Mouse (Mus musculus) kidney, embryonic 16.5 days (tissue): ENCODE results near the gene Gm8922. TPM values are rescaled to one million over a fixed set of nuclear protein-coding genes. Genes with fewer than 3 reads are reported as not detected.
"Not testable (repeated sequence)": the region's sequence is repeated elsewhere in the genome, so short reads cannot be mapped to it uniquely, and the experiment has no call there.

Source experiments
- ATAC-seq: fragments of 200-750 bp; cut with Nextera tagmentation; 2 replicates; pipeline ENCODE4 v1.8.0; 2017; ENCODE audit warnings: moderate TSS enrichment; ENCODE audit not compliant: low FRiP score, low TSS enrichment
- H3K27ac ChIP-seq: fragments of 300-500 bp; sonication (generic); 2 replicates; pipeline ENCODE4 v1.5.1; 2014; ENCODE audit warnings: low read length
- H3K27me3 ChIP-seq: fragments of 300-500 bp; sonication (generic); 2 replicates; pipeline ENCODE4 v1.6.1; 2014; ENCODE audit warnings: low read length, control low read depth, mixed read lengths; ENCODE audit not compliant: insufficient read depth
- H3K36me3 ChIP-seq: fragments of 300-500 bp; sonication (generic); 2 replicates; pipeline ENCODE4 v1.6.1; 2014; ENCODE audit warnings: low read length, control low read depth, mixed read lengths; ENCODE audit not compliant: insufficient read depth
- H3K4me1 ChIP-seq: fragments of 300-500 bp; sonication (generic); 2 replicates; pipeline ENCODE4 v1.6.1; 2014; ENCODE audit warnings: low read length, control low read depth, mixed read lengths; ENCODE audit not compliant: insufficient read depth
- H3K4me2 ChIP-seq: fragments of 300-500 bp; sonication (generic); replicated peaks from 2 replicates; pipeline ENCODE4 v1.6.1; 2014; ENCODE audit warnings: low read depth, low read length
- H3K4me3 ChIP-seq: fragments of 300-500 bp; sonication (generic); 2 replicates; pipeline ENCODE4 v1.5.1; 2014; ENCODE audit warnings: mild to moderate bottlenecking, low read length
- H3K9ac ChIP-seq: fragments of 300-500 bp; sonication (generic); replicated peaks from 2 replicates; pipeline ENCODE4 v1.6.1; 2014; ENCODE audit warnings: low read length
- H3K9me3 ChIP-seq: fragments of 300-500 bp; sonication (generic); 2 replicates; pipeline ENCODE4 v1.6.1; 2016; ENCODE audit warnings: low read length, control low read depth
- whole genome bisulfite sequencing: fragments of 180-500 bp; shearing (Covaris S2); extraction: QIAGEN DNeasy Blood & Tissue Kit; methylation state at CpG from one replicate; pipeline ENCODE4 v1.1.7; 2014; 5-methylcytosine and 5-hydroxymethylcytosine counted together
- polyA plus RNA-seq: library from polyadenylated mRNA; unstranded; fragments of >200 nt; fragmentation: Nextera tagmentation; extraction: Ambion mirVana; gene quantifications from 2 replicates; pipeline ENCODE4 v1.2.1, GENCODE M21; 2015

Gene Gm8922
- not detected in 2 replicates for polyA plus RNA-seq

GRCm38 (mm10) chr5:11681659-11682058, at the start of gene Gm8922:
Gene Gm8922 (plus strand): TSS chr5:11681959.
- not testable (repeated sequence) for H3K36me3 ChIP-seq, H3K27ac ChIP-seq, H3K4me3 ChIP-seq, H3K9me3 ChIP-seq, H3K4me2 ChIP-seq, ATAC-seq, H3K4me1 ChIP-seq, H3K27me3 ChIP-seq, H3K9ac ChIP-seq
- no CpG with 5 or more reads among the region's 2 CpGs for WGBS

Other genes with a start within 250 kb of the Gm8922 start
- gene Gm8906, start 179.3 kb upstream of the Gm8922 start, polyA plus RNA-seq: not detected in 2 replicates
- not detected in 2 replicates for gene Gm6460, start 87.0 kb upstream of the Gm8922 start, polyA plus RNA-seq
- not detected in 2 replicates for gene Gm8926, start 88.6 kb downstream of the Gm8922 start, polyA plus RNA-seq
- gene Gm6465, start 163.6 kb downstream of the Gm8922 start, polyA plus RNA-seq: not detected in 2 replicates
- not detected in 2 replicates for gene 4933402N22Rik, start 236.1 kb downstream of the Gm8922 start, polyA plus RNA-seq